Mouse (Mus musculus): ENCODE data around the gene Wnk1. TPM values are rescaled to one million over a fixed set of nuclear protein-coding genes. Genes with fewer than 3 reads are reported as not detected.

Gene Wnk1
- polyA plus RNA-seq, 1 experiment: 77.7 TPM

DNA sequence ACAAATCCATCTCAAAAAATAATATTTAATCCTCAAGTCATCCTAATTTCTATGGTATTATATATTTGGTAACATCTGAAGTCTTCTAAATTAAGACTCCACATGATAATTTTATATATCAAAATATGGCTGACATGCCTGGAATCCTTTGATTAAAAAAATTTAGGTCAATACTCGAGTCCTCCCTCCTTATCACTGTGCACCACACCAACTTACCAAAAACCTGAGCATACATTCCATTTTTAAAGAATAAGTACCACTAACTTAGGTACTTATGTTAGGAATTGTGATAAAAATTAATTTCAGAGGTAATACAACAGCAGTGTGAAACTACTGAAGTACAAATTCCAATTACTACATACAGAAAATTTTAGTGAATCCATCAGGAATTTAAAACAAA lies 27.5 kb downstream of the Wnk1 start:
- no peak for DNase-seq (ENCODE audit: low read depth in 1 of 2, low spot score in 2 of 2)
- Histone ChIP-seq H3K27ac (ENCODE audit: insufficient read depth, low read length) (no peak overlapping the region), H3K4me1 (ENCODE audit: control insufficient read depth, insufficient read depth, insufficient read length) (peaks cover 2% of the 10 kb centered on the region; the same call in 1 of the 2 replicates), H3K4me3 (ENCODE audit: extremely low read depth, insufficient read depth, insufficient read length) (no peak overlapping the region), H3K36me3 (ENCODE audit: control insufficient read depth, insufficient read depth, low read length) (no peaks in the 10 kb centered on the region), H3K27me3 (ENCODE audit: control insufficient read depth, insufficient read depth, low read length) (no peaks in the 10 kb centered on the region)
- WGBS: 88% methylated on average over 1 of the region's 1 CpGs
- TF ChIP-seq CTCF (IDR thresholded peaks at IDR 0.05; ENCODE audit: extremely low read depth, insufficient read depth, insufficient read length, insufficient replicate concordance) (no peak), POLR2A (IDR thresholded peaks at IDR 0.05; ENCODE audit: low read depth, low read length) (no peak)

DNA sequence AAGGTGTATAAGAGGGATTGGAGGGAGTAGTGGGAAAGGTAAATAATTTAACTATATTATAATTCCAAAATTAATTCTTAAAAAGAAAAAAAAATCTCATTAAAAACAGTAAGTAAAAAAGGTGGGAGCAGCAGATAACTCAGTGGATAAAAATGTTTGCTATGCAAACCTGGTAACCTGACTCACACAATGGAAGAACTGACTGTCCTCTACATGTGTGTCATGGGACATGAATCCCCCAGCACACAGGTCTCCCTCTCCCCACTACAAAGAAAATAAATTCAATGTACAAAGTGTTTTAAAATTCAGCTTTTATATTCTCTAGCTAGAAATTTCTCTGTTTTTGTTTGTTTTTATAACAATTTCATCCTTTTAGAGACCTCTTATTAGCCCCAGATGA lies 27.9 kb downstream of the Wnk1 start:
- no peak overlapping the region for H3K4me3 ChIP-seq (ENCODE audit: extremely low read depth, insufficient read depth, insufficient read length)
- H3K27me3 ChIP-seq (ENCODE audit: control insufficient read depth, insufficient read depth, low read length): no peaks in the 10 kb centered on the region
- no peak overlapping the region for H3K27ac ChIP-seq (ENCODE audit: insufficient read depth, low read length)
- DNase-seq (ENCODE audit: low read depth in 1 of 2, low spot score in 2 of 2): no peak
- H3K36me3 ChIP-seq (ENCODE audit: control insufficient read depth, insufficient read depth, low read length): no peaks in the 10 kb centered on the region
- peaks cover 2% of the 10 kb centered on the region; the same call in 1 of the 2 replicates for H3K4me1 ChIP-seq (ENCODE audit: control insufficient read depth, insufficient read depth, insufficient read length)
- no peak for TF ChIP-seq CTCF (IDR thresholded peaks at IDR 0.05; ENCODE audit: extremely low read depth, insufficient read depth, insufficient read length, insufficient replicate concordance)
- no peak for TF ChIP-seq POLR2A (IDR thresholded peaks at IDR 0.05; ENCODE audit: low read depth, low read length)

DNA sequence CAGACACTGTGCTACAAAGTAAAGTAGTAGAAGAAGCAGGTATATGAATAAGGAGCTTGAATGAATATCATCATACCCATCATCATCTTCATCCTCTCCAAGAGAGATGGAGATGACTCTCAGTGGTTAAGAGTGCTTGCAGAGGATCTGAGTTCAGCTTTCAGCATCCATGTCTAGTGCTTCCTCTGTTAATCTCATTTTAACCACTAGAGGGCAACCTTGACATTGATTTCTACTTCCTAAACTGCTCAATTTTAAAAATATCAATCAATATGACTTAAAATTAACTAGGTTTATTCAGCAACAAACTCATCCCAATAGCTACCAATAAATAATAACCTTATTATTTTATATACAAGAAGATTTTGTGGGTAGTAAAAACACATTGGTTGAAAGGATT lies 36.8 kb downstream of the Wnk1 start:
- DNase-seq (ENCODE audit: low read depth in 1 of 2, low spot score in 2 of 2): peak in 1 of 2 experiments; percentile 53
- no peak for TF ChIP-seq CTCF (IDR thresholded peaks at IDR 0.05; ENCODE audit: extremely low read depth, insufficient read depth, insufficient read length, insufficient replicate concordance)
- TF ChIP-seq POLR2A (IDR thresholded peaks at IDR 0.05; ENCODE audit: low read depth, low read length): no peak
- Histone ChIP-seq H3K4me3 (ENCODE audit: extremely low read depth, insufficient read depth, insufficient read length) (no peak overlapping the region), H3K36me3 (ENCODE audit: control insufficient read depth, insufficient read depth, low read length) (peaks cover 8% of the 10 kb centered on the region), H3K4me1 (ENCODE audit: control insufficient read depth, insufficient read depth, insufficient read length) (no peaks in the 10 kb centered on the region), H3K27ac (ENCODE audit: insufficient read depth, low read length) (no peak overlapping the region), H3K27me3 (ENCODE audit: control insufficient read depth, insufficient read depth, low read length) (no peaks in the 10 kb centered on the region)

DNA sequence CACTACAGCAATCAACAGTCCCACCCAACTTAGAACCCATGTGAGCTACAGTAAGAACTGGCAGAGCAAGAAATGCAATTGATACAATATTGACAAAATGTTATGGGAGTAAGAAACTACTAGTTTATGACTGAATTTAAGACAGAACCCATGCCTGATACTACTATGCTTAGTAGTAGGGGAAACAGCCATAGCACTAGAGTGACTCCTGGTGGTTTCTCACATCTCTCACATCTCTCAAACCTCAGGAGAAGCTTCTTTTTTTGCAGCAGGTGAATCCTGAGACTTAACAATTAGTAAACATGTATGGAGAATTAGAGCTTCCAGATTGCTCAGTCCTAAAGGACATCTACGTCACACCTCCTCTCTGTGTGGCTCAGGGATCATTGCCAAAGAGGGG lies 42.0 kb downstream of the Wnk1 start:
- no peaks in the 10 kb centered on the region for H3K4me1 ChIP-seq (ENCODE audit: control insufficient read depth, insufficient read depth, insufficient read length)
- TF ChIP-seq POLR2A (IDR thresholded peaks at IDR 0.05; ENCODE audit: low read depth, low read length): no peak
- TF ChIP-seq CTCF (IDR thresholded peaks at IDR 0.05; ENCODE audit: extremely low read depth, insufficient read depth, insufficient read length, insufficient replicate concordance): no peak
- no peak overlapping the region for H3K27ac ChIP-seq (ENCODE audit: insufficient read depth, low read length)
- H3K27me3 ChIP-seq (ENCODE audit: control insufficient read depth, insufficient read depth, low read length): no peaks in the 10 kb centered on the region
- peaks cover 12% of the 10 kb centered on the region for H3K36me3 ChIP-seq (ENCODE audit: control insufficient read depth, insufficient read depth, low read length)
- 93% methylated on average over 1 of the region's 1 CpGs for WGBS
- no peak overlapping the region for H3K4me3 ChIP-seq (ENCODE audit: extremely low read depth, insufficient read depth, insufficient read length)
- DNase-seq (ENCODE audit: low read depth in 1 of 2, low spot score in 2 of 2): no peak

DNA sequence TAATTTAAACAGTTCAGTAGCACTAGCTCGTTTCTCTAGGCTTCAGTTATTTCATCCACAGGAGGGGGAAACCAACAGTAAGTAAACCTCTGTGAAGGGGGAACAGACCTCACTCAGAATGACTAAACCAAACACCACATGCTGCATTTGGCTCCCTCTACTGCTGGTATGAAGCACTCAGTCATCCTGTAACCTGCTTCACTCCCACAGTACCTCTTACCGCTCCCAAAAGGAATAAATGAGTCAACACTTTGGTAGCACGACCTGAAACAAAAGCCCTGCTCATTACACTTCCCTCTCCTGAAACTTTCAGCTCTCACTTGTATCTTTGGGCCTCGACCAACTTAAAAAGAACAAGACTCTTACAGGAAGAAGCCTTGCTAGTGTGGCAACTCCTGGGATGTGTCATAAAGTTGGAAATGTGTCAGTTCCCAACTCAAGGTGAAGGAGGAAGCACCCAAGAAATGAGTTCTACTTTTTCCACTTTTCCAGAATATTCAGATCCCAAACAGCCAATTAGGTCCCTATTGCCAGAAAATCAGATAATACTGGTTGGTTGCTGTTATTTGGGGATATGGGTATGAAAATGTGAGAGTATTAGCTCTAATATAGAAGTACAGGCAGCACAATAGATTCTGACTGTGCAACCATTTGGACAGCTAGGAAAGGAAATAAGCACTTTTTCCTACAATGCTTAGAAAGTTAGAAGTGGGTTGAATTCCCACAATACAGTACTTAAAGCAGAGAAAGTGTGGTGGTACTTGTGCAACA lies 114.1 kb downstream of the Wnk1 start:
- peaks cover 40% of the 10 kb centered on the region for H3K36me3 ChIP-seq (ENCODE audit: control insufficient read depth, insufficient read depth, low read length)
- WGBS: 68% methylated on average over 4 of the region's 4 CpGs

DNA sequence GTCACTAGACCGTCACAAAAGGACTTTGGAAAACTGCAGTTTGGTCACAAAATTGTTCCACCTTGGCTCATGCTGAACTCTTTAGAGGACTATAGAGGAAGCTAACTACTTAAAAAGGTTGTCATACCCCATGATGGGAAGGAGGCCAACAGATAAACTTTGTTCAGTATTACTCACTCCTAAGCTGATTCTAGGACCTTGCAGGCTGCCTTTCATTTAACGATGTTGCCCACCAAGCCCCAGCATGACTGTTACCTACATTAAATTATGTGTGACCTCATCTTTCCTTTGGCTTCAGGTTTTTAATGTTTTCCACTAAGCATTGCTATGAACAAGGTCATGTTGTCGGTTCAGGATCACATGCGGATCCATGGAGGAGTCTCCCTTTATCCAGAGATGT lies 115.9 kb downstream of the Wnk1 start:
- no peak overlapping the region for H3K4me3 ChIP-seq (ENCODE audit: extremely low read depth, insufficient read depth, insufficient read length)
- no peaks in the 10 kb centered on the region for H3K27me3 ChIP-seq (ENCODE audit: control insufficient read depth, insufficient read depth, low read length)
- H3K36me3 ChIP-seq (ENCODE audit: control insufficient read depth, insufficient read depth, low read length): peaks cover 38% of the 10 kb centered on the region
- TF ChIP-seq POLR2A (IDR thresholded peaks at IDR 0.05; ENCODE audit: low read depth, low read length): no peak
- TF ChIP-seq CTCF (IDR thresholded peaks at IDR 0.05; ENCODE audit: extremely low read depth, insufficient read depth, insufficient read length, insufficient replicate concordance): no peak
- DNase-seq (ENCODE audit: low read depth in 1 of 2, low spot score in 2 of 2): no peak
- H3K4me1 ChIP-seq (ENCODE audit: control insufficient read depth, insufficient read depth, insufficient read length): peaks cover 5% of the 10 kb centered on the region; the same call in 1 of the 2 replicates
- 95% methylated on average over 4 of the region's 4 CpGs for WGBS
- H3K27ac ChIP-seq (ENCODE audit: insufficient read depth, low read length): no peak overlapping the region

More for the DNA sequence above, 114.1 kb downstream of the Wnk1 start:
- Histone ChIP-seq H3K4me1 (ENCODE audit: control insufficient read depth, insufficient read depth, insufficient read length) (no peaks in the 10 kb centered on the region), H3K4me3 (ENCODE audit: extremely low read depth, insufficient read depth, insufficient read length) (no peak overlapping the region), H3K27me3 (ENCODE audit: control insufficient read depth, insufficient read depth, low read length) (no peaks in the 10 kb centered on the region), H3K27ac (ENCODE audit: insufficient read depth, low read length) (no peak overlapping the region)
- no peak for TF ChIP-seq POLR2A (IDR thresholded peaks at IDR 0.05; ENCODE audit: low read depth, low read length)
- no peak for TF ChIP-seq CTCF (IDR thresholded peaks at IDR 0.05; ENCODE audit: extremely low read depth, insufficient read depth, insufficient read length, insufficient replicate concordance)
- DNase-seq (ENCODE audit: low read depth in 1 of 2, low spot score in 2 of 2): no peak

DNA sequence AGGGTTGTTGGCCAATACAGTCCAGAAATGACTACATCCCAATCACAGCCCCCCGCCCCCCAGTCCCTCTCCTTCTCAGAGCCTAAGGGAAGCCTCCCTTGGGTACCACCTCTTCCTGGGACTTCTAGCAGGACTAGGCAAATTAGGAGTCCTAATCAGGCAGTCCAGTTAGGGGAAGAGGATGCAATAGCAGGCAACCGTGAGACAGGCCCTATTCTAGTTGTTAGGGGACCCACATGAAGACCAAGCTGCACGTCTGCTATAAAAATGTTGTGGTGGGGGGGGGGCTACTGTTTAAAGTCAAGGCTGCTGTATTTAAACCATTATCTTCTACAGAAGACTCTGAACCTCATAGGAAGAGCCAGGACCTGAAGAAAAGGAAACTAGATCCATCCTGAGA lies 116.3 kb downstream of the Wnk1 start:
- Histone ChIP-seq H3K27ac (ENCODE audit: insufficient read depth, low read length) (no peak overlapping the region), H3K36me3 (ENCODE audit: control insufficient read depth, insufficient read depth, low read length) (peaks cover 38% of the 10 kb centered on the region), H3K4me3 (ENCODE audit: extremely low read depth, insufficient read depth, insufficient read length) (no peak overlapping the region), H3K27me3 (ENCODE audit: control insufficient read depth, insufficient read depth, low read length) (no peaks in the 10 kb centered on the region), H3K4me1 (ENCODE audit: control insufficient read depth, insufficient read depth, insufficient read length) (peaks cover 5% of the 10 kb centered on the region; the same call in 1 of the 2 replicates)
- WGBS: 93% methylated on average over 3 of the region's 3 CpGs
- DNase-seq (ENCODE audit: low read depth in 1 of 2, low spot score in 2 of 2): no peak
- TF ChIP-seq CTCF (IDR thresholded peaks at IDR 0.05; ENCODE audit: extremely low read depth, insufficient read depth, insufficient read length, insufficient replicate concordance): no peak
- no peak for TF ChIP-seq POLR2A (IDR thresholded peaks at IDR 0.05; ENCODE audit: low read depth, low read length)

All from spleen, adult 2 months (tissue).